Mouse (Mus musculus) inflammation-experienced regulatory T-cells (primary cell): ENCODE data around the gene Tceanc2. TPM values are rescaled to one million over a fixed set of nuclear protein-coding genes. Genes with fewer than 3 reads are reported as not detected.

Source experiments
- polyA plus RNA-seq, 2 experiments: library from polyadenylated mRNA; unstranded; fragments of 100-300 nt; shearing (Covaris generic); gene quantifications; one replicate each; pipeline ENCODE4 v1.2.1; 2017

The Tceanc2 gene
- 10 to 100 TPM; 18.4 to 18.6 TPM for polyA plus RNA-seq

DNA sequence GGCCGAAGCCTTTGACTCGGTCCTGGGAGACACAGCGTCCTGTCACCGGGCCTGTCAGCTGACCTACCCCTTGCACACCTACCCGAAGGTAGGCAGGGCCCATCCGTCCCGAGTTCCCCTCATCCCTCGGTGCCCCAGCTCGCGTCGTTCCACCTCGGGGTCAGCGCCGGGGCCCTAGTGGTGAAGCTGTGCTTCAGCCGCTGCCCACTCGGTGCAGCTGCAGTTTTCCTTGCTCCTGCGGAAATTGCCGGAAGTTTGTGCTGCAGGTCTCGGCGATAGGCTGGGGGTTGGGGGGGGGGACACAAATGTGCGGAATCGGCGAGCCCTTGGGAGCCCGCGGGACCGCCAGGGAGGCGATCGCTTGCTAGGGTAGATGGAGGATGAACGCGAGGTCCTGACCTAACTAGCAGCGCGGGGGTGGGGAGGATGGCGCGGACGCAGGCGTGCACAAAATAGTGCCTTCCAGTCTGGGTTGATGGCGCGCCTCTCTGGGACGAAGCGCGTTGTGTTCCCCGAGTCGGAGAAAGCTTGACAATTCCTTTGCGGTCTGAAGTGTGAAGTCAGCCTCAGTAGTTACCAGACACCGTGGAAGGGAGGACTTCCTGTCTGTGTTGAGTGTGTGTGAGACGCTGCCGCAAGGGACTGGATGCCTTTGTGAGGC, at the start of gene Tceanc2:
Gene Tceanc2, minus strand, starts transcription at position 287 of the 661 bp plus-strand sequence.

DNA sequence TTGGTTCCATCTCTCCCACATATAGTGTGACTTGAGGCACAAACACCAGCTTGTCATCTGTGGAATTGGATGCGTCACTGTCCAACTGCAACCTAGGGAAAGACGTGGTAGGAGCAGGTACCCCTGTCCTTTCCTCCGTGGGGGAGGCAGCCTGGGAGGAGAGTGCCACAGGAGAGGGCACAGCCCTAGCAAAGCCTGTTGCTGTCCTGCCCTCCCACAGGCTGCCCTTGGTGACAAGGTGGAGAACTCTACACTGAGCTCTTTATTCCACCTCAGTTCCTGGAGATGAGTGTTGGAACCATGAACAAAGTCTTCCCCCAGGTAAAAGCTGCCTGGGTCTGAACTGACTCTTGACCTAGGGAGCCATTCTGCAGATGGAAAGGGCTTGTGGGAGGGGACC, 30.0 kb upstream of the Tceanc2 start, which contains the start of gene Ldlrad1:
Gene Ldlrad1, plus strand, starts transcription at position 301 of the 400 bp plus-strand sequence.

DNA sequence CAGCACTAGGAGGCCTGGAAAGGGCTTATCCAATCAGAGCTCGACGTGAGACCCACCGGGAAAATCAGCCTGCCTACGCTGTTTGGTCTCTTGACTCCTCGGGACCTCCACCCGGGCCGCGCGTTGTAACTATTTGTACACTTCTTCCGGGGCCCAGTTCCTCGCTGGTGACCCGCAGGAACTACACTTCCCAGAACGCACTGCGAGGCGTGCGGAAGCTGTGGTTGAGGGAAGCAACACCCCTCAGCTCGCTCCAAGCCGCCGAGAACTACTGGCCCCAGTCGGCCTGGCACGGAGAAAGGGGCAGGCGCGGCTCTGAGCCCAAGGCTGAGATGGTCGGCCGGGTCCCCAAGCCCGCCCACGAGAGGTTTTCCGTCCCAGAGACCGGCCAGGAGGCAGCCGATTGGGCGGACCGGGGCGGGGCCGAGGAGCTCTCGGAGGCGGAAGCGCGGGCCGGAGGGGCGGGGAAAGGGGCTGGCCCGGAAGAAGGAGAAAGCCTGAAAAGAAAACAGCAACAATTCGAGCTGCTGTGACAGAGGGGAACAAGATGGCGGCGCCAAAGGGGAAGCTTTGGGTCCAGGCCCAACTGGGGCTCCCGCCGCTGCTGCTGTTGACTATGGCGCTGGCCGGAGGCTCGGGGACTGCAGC, 610 bp downstream of the Tceanc2 start, which contains the start of gene Tmem59:
Gene Tmem59, plus strand, starts transcription at position 218 of the 648 bp plus-strand sequence.

DNA sequence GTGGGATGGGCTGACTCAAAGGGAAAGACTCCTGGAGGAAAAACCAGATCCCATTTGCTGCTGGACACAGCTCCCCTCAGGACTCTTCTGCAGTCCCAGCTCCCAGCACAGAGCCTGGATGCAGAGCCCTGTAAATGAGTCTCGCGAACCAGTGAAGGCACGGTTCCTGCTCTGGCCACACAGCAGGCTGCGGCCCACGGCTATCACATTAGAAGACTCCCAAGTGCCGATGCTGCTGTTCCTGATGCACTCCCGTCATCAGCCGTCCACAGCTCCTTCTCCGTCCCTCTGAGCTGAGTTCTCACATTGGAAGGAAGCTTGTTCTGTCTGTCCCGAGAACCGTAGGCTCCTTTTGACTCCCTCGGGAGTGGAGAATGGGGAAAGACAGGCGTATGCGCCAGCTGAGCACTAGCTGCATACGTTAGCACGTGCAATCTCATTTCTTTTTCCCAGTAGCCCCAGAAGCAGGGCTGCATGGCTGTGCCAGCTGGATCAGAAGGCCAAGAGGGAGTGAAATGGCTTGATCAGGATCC, 82.0 kb downstream of the Tceanc2 start, which contains the start of gene Cdcp2:
Gene Cdcp2, plus strand, starts transcription at position 51 of the 533 bp plus-strand sequence.

Other genes starting within 250 kb of the Tceanc2 start
- gene Mrpl37, start 112.2 kb downstream of the Tceanc2 start, polyA plus RNA-seq, result 10 to 100 TPM; 62.8 to 67.5 TPM
- 1 to 10 TPM; 8.2 to 9.0 TPM for gene Cyb5rl, start 112.1 kb downstream of the Tceanc2 start, polyA plus RNA-seq
- 1 to 10 TPM in 1 of 2 experiments, not detected in 1; 1.2 TPM for gene Cdcp2, start 82.2 kb downstream of the Tceanc2 start, polyA plus RNA-seq
- 100 to 1,000 TPM; 395 to 444 TPM for gene Tmem59, start 717 bp downstream of the Tceanc2 start, polyA plus RNA-seq
- not detected for gene Ldlrad1, start 30.1 kb upstream of the Tceanc2 start, polyA plus RNA-seq
- 10 to 100 TPM; 27.0 to 29.8 TPM for gene Lrrc42, start 74.4 kb upstream of the Tceanc2 start, polyA plus RNA-seq
- gene Hspb11, start 74.5 kb upstream of the Tceanc2 start, polyA plus RNA-seq, result 10 to 100 TPM; 12.4 to 16.4 TPM
- under 1 TPM in 1 of 2 experiments, not detected in 1; 0.82 TPM for gene Dio1, start 128.1 kb upstream of the Tceanc2 start, polyA plus RNA-seq
- gene Yipf1, start 135.2 kb upstream of the Tceanc2 start, polyA plus RNA-seq, result 100 to 1,000 TPM; 111 to 112 TPM
- gene Ndc1, start 188.7 kb upstream of the Tceanc2 start, polyA plus RNA-seq, result 1 to 10 TPM; 6.8 to 7.9 TPM